Mouse (Mus musculus): ENCODE data around the gene Zfp710.

GRCm38 (mm10) chr7:80140815-80141214 lies 116.2 kb downstream of the Zfp710 start:
- TF ChIP-seq CTCF (conservative IDR thresholded peaks at IDR 0.05 in 1 of 2, IDR thresholded peaks at IDR 0.05 in 1 of 2; ENCODE audit: low read depth in 2 of 2, low read length in 2 of 2) (peak; percentile 46 to 96; a peak in 3 of 4 replicates), POLR2A (IDR thresholded peaks at IDR 0.05; ENCODE audit: low read depth, low read length) (no peak), EP300 (IDR thresholded peaks at IDR 0.05; ENCODE audit: low read length) (no peak), E2F4 (IDR thresholded peaks at IDR 0.05; ENCODE audit: insufficient replicate concordance, low read depth, low read length) (no peak), ETS1 (conservative IDR thresholded peaks at IDR 0.05; ENCODE audit: low read depth, low read length) (no peak), MAX (IDR thresholded peaks at IDR 0.05; ENCODE audit: low read length) (no peak), GABPA (IDR thresholded peaks at IDR 0.05; ENCODE audit: insufficient replicate concordance, low read depth, low read length) (no peak), BHLHE40 (IDR thresholded peaks at IDR 0.05; ENCODE audit: low read depth, low read length) (no peak; the same call in 1 of the 2 replicates)

Data from CH12.LX (cell line).